Mouse (Mus musculus) ES-Bruce4 (cell line): ENCODE data around the gene Cse1l.

ENCODE experiments used
- CTCF ChIP-seq: IDR thresholded peaks from one replicate; pipeline ENCODE4 v1.8.1; 2011; ENCODE audit warnings: low read depth, low read length
- EP300 ChIP-seq: IDR thresholded peaks from 2 replicates; pipeline ENCODE4 v1.6.1; 2011; ENCODE audit warnings: low read depth, low read length; ENCODE audit not compliant: insufficient read depth
- POLR2A ChIP-seq: IDR thresholded peaks from one replicate; pipeline ENCODE4 v1.8.1; 2011; ENCODE audit warnings: low read length; ENCODE audit not compliant: insufficient read depth

GRCm38 (mm10) chr2:166943146-166943545 is 37.3 kb downstream of the Cse1l start:
- no peak for TF ChIP-seq CTCF
- no peak for TF ChIP-seq POLR2A
- no peak for TF ChIP-seq EP300
